Mouse (Mus musculus): ENCODE data around the gene Znrf3.
A peak's percentile ranks its signal among the peaks of the same experiment; 100 is the strongest.

Znrf3 gene

GRCm38 (mm10) chr11:5307024-5307905 is 137.4 kb downstream of the Znrf3 start:
- DNase-seq = no peak

DNA sequence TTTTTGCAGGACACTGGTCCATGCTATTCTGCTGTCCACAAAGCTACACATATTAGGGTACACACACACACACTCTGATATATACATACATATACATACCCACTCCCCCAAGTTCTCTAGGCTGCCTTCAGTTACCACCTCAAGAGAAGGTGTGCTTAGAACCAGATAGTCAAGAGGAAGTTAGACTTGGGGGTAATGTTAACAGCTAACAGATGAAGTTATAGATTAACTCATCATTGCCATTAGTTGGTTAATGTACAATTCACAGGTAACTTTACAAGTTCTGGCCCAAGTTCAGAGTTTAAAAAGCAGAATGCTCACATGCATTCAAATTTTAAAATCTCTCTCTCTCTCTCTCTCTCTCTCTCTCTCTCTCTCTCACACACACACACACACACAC is 138.6 kb downstream of the Znrf3 start:
- no peak for DNase-seq

DNA sequence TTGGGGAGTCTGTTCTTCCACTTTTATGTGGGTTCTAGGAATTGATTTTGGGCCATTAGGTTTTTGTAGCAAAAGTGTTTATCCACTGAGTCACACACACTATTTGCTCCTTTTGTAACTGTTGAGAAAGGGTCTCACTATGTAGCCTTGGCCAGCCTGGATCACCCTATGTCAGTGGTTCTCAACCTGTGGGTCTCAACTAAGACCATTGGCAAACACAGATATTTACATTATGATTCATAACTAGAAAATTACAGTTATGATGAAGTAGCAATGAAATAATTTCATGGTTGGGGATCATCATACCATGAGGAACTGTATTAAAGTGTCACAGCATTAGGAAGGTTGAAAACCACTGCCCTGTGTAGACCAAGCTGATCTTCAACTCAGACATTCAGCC is 140.1 kb downstream of the Znrf3 start:
- no peak for DNase-seq

- no peak for DNase-seq
These were observed 146.7 kb downstream of the Znrf3 start for GRCm38 (mm10) chr11:5298007-5298372.

- no peak for DNase-seq
These were observed 147.3 kb downstream of the Znrf3 start for GRCm38 (mm10) chr11:5297148-5298006.

GRCm38 (mm10) chr11:5296576-5297115 is 148.0 kb downstream of the Znrf3 start:
- DNase-seq = no peak

DNA sequence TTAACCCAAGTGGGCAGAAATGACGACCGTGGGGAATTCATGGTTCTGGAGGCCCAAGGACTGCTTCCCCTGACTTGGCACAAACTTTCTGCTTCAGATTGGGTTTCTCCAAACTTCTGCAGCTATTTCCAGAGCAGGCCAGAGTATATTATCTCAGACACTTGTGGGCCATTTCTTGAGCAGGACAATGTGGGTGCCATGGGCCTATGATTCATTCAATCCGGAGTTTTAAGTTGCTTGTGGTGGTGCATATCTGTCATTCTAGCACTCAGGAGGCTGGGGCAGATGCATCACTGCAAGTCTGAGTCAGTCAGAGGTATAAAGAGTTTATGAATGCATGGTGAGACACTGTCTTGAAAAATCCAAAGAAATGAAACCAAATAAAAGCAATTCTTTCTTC is 149.8 kb downstream of the Znrf3 start:
- DNase-seq = no peak

GRCm38 (mm10) chr11:5290691-5291090 is 154.0 kb downstream of the Znrf3 start:
- peak; percentile 50 for DNase-seq

- no peak for DNase-seq
These were observed 154.6 kb downstream of the Znrf3 start for GRCm38 (mm10) chr11:5289826-5290580.

- no peak for DNase-seq
These were observed 160.7 kb downstream of the Znrf3 start for GRCm38 (mm10) chr11:5283987-5284386.

GRCm38 (mm10) chr11:5280932-5281331 is 163.7 kb downstream of the Znrf3 start:
- DNase-seq = no peak

- DNase-seq = no peak
These were observed 166.2 kb downstream of the Znrf3 start for GRCm38 (mm10) chr11:5278463-5278862.

DNA sequence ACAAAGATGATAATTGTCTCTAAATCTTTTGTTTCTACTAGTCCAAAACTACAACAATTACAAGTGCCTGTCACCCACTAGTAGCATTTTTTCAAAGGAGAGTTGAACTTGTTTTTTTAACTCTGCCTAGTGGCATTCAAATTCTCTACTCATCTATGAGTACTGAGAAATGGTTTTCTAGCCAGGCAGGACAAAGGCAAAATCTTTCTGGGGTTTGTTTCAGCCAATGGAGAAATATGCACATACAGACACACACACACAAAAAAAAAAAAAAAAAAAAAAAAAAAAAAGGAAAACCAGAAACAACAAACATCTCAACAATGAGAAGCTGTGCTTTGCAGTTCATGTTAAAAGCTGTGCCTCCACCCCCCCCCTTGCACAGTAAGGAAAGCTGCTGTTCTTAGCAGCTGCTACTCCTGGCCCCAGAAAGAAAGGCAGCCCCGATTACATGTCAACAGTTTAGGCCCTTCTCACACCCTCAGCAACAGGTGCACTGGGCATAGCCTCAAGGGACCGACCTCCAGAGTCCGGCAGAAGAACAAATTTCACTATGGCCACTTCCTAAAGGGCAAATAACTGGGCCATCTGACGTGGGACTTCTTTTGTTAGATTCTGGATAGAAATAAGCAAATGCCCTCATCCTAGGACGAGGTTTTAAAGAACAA is 167.2 kb downstream of the Znrf3 start:
- no peak for DNase-seq

DNA sequence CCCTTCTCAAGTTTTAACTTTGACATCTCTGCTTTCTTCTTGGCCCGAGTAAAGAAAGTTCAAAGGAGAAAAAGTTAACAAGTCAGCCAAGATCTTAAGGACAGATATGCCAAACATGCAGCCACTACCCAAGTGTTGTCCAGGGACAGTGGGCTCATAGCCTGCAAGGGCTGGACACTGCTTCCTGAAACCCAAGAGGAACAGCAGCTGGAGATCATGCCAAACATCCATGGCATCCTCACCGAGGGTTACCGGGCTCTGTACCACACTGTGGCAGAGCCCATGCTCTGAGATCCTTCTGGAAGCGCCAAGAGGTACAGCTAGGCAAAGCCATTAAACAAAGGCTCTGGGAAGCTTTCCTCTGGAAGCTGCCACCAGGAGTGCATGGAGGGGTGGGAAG is 169.4 kb downstream of the Znrf3 start:
- DNase-seq = no peak

DNA sequence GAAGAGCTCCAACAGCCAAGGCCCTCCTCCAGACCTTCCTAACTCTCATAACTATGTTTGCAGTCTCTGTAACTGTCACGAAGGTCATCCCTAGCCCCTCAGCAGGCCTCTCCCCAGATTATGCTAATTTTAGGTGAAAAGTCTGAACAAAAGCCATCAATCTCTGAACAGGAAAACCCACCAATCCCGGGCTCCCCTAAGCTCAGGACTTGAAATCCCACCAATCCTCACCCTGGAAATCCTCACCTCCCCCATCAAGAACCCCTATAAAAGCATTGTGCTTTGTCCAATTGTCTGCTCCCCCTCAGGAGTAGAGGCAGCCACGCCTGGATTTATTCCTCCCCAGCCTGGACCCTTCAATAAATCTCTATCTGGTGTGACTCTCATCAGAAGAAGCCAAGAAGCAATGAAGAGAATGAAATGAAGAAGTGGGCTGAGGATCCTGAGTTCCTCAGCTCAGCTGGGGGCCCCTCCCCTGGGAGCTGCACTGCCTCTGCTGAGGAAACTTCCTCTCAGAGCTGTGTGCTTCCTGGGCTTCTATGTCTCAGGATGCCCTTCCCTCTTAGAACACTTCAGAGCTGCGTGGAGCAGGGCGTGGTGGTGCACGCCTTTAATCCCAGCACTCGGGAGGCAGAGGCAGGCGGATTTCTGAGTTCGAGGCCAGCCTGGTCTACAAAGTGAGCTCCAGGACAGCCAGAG is 172.0 kb downstream of the Znrf3 start:
- DNase-seq = no peak

- DNase-seq = no peak
These were observed 172.6 kb downstream of the Znrf3 start for GRCm38 (mm10) chr11:5272066-5272360.

DNA sequence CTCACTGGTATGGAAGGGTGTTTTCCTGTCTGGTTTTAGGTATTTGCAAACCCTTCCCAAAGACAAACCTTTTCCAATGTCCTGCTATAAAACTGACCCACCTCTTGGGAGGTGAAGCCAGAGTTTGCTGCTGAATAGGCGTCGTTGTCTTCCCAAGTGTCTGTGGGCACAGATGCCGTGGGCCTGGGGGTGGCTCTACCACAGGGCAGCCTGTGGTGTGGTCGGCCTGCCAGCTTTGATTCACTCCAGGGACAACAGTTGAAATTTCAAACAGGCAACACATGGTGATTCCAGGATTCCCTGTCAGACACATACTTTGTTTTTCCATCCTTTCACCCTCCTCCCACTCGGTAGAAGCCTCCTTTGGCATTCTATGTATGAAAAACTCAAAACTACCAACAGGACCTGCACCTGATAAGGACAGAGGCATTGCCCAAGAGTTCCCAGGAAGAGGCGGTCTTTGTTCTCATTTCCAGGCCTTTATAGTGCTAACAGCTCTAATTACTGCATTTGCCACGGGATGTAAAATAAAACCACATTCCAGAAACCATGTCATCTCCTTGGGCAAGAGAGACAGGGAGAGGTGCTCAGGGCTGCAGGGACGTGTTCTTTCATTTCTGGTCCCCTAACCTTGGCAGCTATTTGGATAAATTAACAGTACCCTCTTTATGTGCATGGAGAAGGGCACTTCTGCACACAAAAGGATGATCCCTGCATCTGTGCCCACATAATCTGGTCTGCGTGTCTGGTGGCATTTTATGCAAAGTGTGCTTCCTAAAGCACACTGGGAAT is 173.2 kb downstream of the Znrf3 start:
- no peak for DNase-seq

- no peak for DNase-seq
These were observed 174.7 kb downstream of the Znrf3 start for GRCm38 (mm10) chr11:5269846-5270461.

GRCm38 (mm10) chr11:5265764-5266163 is 178.9 kb downstream of the Znrf3 start:
- no peak for DNase-seq

DNA sequence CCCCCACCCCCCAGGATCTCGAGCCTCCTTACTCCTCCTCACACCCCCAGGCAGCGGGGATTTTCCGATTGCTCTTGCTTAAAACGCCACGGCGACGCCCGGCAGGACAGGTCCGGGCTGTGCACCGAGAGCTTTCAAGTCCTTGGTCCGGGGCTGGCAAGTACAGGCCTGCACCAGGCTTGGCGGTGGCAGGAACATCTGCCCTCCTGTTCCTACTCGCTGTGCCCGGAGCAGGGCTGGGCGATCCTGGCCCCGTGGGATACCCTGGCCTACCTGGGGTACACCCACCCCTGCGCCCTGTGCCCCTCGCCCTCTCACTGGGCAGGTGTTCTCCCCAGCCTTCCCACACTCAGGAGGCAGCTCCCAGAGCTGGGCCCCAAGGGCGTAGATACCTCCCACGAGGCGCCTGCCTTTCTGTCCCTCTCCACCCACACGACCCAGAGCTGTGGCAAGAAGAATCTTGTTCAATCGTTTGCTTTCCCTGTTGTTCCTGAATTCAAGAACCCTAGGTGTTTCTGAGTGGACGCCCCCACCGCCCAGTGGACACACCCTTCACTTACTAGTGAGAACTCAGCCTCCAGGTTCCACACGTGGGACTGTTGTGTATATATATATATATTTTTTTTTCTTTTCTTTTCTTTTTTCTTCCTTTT is 181.4 kb downstream of the Znrf3 start:
- DNase-seq = no peak

All from right cerebral cortex, postnatal 25 days (tissue).